Mouse (Mus musculus) kidney, postnatal 0 days (tissue): ENCODE results near the gene Rrnad1. TPM values are rescaled to one million over a fixed set of nuclear protein-coding genes. Genes with fewer than 3 reads are reported as not detected.
"Not testable (repeated sequence)": the region's sequence is repeated elsewhere in the genome, so short reads cannot be mapped to it uniquely, and the experiment has no call there.

Experiments
- ATAC-seq: fragments of 200-750 bp; cut with Nextera tagmentation; replicated peaks from 2 replicates; pipeline ENCODE4 v1.8.0; 2017; ENCODE audit warnings: low read depth, moderate number of reproducible peaks, moderate TSS enrichment, moderate library complexity; ENCODE audit not compliant: low FRiP score
- DNase-seq: peaks from one replicate; pipeline ENCODE4 v3.0.0-alpha.2; 2016; ENCODE audit warnings: low spot score
- H3K27ac ChIP-seq: fragments of 300-500 bp; sonication (generic); 2 replicates; pipeline ENCODE4 v1.5.1; 2014; ENCODE audit warnings: mild to moderate bottlenecking
- H3K27me3 ChIP-seq: fragments of 300-500 bp; sonication (generic); 2 replicates; pipeline ENCODE4 v1.6.1; 2014; ENCODE audit warnings: low read length, mixed read lengths; ENCODE audit not compliant: insufficient read depth
- H3K36me3 ChIP-seq: fragments of 300-500 bp; sonication (generic); 2 replicates; pipeline ENCODE4 v1.6.1; 2014; ENCODE audit warnings: low read length, mixed read lengths; ENCODE audit not compliant: insufficient read depth
- H3K4me1 ChIP-seq: fragments of 300-500 bp; sonication (generic); replicated peaks from 2 replicates; pipeline ENCODE4 v1.6.1; 2014; ENCODE audit warnings: antibody characterized with exemption, low read length, mixed read lengths; ENCODE audit not compliant: insufficient read depth
- H3K4me2 ChIP-seq: fragments of 300-500 bp; sonication (generic); 2 replicates; pipeline ENCODE4 v1.6.1; 2014; ENCODE audit warnings: mild to moderate bottlenecking, low read length, moderate library complexity, mixed read lengths
- H3K4me3 ChIP-seq: fragments of 300-500 bp; sonication (generic); replicated peaks from 2 replicates; pipeline ENCODE4 v1.5.1; 2014; ENCODE audit warnings: low read depth, low read length
- H3K9ac ChIP-seq: fragments of 300-500 bp; sonication (generic); 2 replicates; pipeline ENCODE4 v1.6.1; 2014; ENCODE audit warnings: low read depth, low read length
- H3K9me3 ChIP-seq: fragments of 300-500 bp; sonication (generic); replicated peaks from 2 replicates; pipeline ENCODE4 v1.6.1; 2016; ENCODE audit warnings: low read length, inconsistent platforms, mixed read lengths
- CTCF ChIP-seq: IDR thresholded peaks from 2 replicates; pipeline ENCODE4 v1.5.1; 2016; ENCODE audit warnings: antibody characterized with exemption, low read depth, mild to moderate bottlenecking, moderate library complexity
- WGBS: fragments of 180-500 bp; shearing (Covaris S2); extraction: QIAGEN DNeasy Blood & Tissue Kit; methylation state at CpG from one replicate; pipeline ENCODE4 v1.1.7; 2014; 5-methylcytosine and 5-hydroxymethylcytosine counted together
- polyA plus RNA-seq: library from polyadenylated mRNA; unstranded; fragments of >200 nt; fragmentation: Nextera tagmentation; extraction: Ambion mirVana; gene quantifications from 2 replicates; pipeline ENCODE4 v1.2.1, GENCODE M21; 2015

Gene Rrnad1
- polyA plus RNA-seq, 1 experiment from 2014 or later = 12.3 TPM

DNA sequence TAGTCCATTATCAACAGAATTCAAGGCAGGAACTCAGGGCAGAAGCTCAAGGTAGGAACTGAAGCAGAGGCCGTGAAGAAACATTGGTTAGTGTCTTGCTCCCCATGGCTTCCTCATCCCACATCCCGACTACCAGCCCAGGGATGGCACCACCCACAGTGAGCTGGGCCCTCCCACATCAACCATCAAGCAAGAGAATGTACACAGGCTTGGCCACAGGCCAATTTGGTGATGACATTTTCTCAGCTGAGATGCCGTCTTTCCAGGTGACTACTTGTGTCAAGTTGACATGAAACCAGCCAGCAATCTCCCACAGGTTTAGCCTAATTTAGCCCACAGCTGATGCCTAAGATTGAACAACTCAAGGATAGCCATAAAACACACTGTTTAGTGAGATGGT lies 31.3 kb downstream of the Rrnad1 start:
- Histone ChIP-seq H3K9ac (no peak overlapping the region), H3K4me3 (no peak overlapping the region), H3K4me1 (no peaks in the 10 kb centered on the region), H3K4me2 (no peak overlapping the region), H3K27ac (no peak overlapping the region), H3K9me3 (no peaks in the 10 kb centered on the region), H3K36me3 (no peaks in the 10 kb centered on the region), H3K27me3 (no peaks in the 10 kb centered on the region)
- no peak for TF ChIP-seq CTCF
- ATAC-seq (no peak), DNase-seq (no peak)
- WGBS = 62% methylated on average over 3 of the region's 3 CpGs

DNA sequence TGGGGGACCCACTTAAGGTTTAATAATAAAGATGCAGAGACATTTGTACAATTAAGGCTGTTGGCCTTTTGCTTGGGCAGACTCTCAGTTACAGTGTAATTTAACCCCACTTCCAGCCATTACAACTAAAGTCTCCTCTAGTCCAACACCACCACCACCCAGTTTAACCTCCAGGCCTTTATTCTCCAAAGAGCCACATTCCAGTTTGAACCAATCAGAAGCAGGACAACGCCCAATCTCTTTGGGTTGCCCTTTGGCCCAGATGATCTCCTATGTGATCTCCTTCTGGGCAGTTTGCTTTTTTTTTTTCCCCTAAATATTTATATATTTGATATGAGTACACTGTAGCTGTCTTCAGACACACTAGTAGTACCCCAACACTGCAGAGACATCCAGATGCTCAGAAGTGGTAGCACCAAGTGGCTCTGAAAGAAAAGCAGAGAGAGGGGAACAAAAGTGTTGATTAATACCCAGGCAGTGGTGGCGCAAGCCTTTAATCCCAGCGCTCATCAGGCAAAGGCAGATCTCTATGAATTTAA lies 37.1 kb downstream of the Rrnad1 start:
- Histone ChIP-seq H3K27me3 (no peaks in the 10 kb centered on the region), H3K4me3 (no peak overlapping the region), H3K9me3 (no peaks in the 10 kb centered on the region), H3K27ac (no peak overlapping the region), H3K36me3 (no peaks in the 10 kb centered on the region), H3K9ac (no peak overlapping the region), H3K4me2 (no peak overlapping the region), H3K4me1 (no peaks in the 10 kb centered on the region)
- WGBS = 74% methylated on average over 3 of the region's 3 CpGs
- no peak for ATAC-seq
- no peak for TF ChIP-seq CTCF
- DNase-seq = no peak

DNA sequence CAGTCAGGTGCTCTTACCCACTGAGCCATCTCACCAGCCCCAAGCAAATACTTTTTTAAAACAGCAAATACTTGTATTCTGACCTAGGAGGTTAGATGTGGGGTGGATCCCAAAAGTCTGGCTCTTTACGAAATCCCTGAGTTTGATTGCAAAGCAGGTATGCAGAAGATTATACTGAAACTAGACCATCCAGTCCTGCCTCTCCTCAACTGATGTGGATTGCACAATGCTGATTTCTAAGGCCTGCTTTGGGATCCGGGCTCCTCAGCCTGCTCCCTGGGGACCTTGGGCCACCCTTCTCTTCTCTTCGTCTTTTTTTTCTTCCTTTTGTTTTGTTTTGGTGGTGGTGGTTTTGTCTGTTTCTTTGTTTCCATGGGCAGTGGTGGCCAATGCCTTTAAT lies 39.0 kb downstream of the Rrnad1 start:
- no peak overlapping the region for H3K4me2 ChIP-seq
- DNase-seq = no peak
- 80% methylated on average over 3 of the region's 3 CpGs for WGBS

DNA sequence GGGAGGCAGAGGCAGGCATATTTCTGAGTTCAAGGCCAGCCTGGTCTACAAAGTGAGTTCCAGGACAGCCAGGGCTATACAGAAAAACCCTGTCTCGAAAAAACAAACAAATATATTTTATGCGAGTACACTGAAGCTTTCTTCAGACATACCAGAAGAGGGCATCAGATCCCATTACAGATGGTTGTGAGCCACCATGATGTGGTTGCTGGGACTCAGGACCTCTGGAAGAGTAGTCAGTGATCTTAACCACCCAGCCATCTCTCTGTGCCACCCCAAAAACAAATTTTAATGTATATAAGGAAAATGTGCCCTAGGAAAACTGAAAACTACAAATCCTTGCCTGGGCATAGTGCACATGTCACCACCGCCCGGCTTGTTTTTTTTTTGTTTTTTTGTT lies 43.1 kb downstream of the Rrnad1 start:
- H3K9ac ChIP-seq, H3K27ac ChIP-seq, H3K27me3 ChIP-seq, H3K4me3 ChIP-seq, H3K9me3 ChIP-seq, ATAC-seq, H3K36me3 ChIP-seq, H3K4me2 ChIP-seq, DNase-seq: not testable (repeated sequence)
- 82% methylated on average over 4 of the region's 4 CpGs for WGBS
- peak; percentile 43 for TF ChIP-seq CTCF
- H3K4me1 ChIP-seq = peaks cover 11% of the 10 kb centered on the region; the same call in 1 of the 2 replicates

More for the DNA sequence above, 39.0 kb downstream of the Rrnad1 start:
- ATAC-seq = no peak
- Histone ChIP-seq H3K9me3 (no peaks in the 10 kb centered on the region), H3K9ac (no peak overlapping the region), H3K27me3 (no peaks in the 10 kb centered on the region), H3K36me3 (no peaks in the 10 kb centered on the region), H3K27ac (no peak overlapping the region), H3K4me3 (no peak overlapping the region), H3K4me1 (no peaks in the 10 kb centered on the region)
- TF ChIP-seq CTCF = no peak

DNA sequence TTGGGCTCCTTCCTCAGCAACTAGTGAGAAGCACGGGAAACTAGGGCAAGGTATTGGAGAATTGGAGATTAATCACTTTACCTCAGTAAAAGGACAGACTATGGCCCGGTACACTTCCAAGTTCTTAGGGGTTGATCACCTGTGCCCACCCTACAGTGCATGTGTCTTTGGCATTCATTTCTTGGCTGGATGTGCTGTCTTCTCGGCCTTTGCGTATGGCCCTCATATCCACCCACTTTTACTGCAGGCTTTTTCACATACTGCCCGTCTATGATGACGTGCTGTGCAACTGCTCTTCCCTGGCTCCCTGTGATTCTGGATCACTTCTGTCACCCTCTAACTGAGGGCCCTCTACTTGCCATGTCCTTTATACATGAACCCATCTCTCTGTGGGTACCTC lies 44.1 kb downstream of the Rrnad1 start:
- DNase-seq (no peak), ATAC-seq (no peak)
- Histone ChIP-seq H3K36me3 (no peaks in the 10 kb centered on the region), H3K4me3 (no peak overlapping the region), H3K9ac (0 out of 2 replicates have a peak overlapping the region, but pooled peaks have one; percentile 23), H3K4me2 (peak overlapping the region; percentile 56), H3K27me3 (no peaks in the 10 kb centered on the region), H3K4me1 (peaks cover 11% of the 10 kb centered on the region; the same call in 1 of the 2 replicates), H3K27ac (no peak overlapping the region), H3K9me3 (no peaks in the 10 kb centered on the region)
- WGBS = 80% methylated on average over 6 of the region's 6 CpGs
- TF ChIP-seq CTCF = no peak

DNA sequence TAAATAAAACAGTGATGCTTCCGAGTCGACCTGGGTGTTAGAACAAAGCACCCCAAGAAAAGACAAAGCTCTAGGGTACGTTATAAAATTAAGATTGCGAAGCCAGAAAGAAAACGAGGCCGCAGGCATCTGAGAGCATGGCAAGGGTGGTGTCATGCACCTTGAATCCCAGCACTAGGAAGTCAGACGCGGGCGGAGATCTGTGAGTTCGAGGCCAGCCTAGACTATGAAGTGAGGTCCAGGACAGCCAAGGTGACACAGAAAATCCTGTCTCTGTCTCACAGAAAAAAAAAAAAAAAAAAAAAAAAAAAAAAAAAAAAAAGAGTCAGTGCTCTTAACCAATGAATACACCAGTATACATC lies 44.5 kb downstream of the Rrnad1 start:
- no peaks in the 10 kb centered on the region for H3K27me3 ChIP-seq
- no peaks in the 10 kb centered on the region for H3K9me3 ChIP-seq
- H3K9ac ChIP-seq = peak overlapping the region; percentile 23; the same call in 1 of the 2 replicates
- 7% methylated on average over 10 of the region's 10 CpGs for WGBS
- peaks cover 11% of the 10 kb centered on the region; the same call in 1 of the 2 replicates for H3K4me1 ChIP-seq
- TF ChIP-seq CTCF = no peak
- ATAC-seq (no peak; the same call in 1 of the 2 replicates), DNase-seq (no peak)
- H3K4me2 ChIP-seq = peak overlapping the region; percentile 56
- no peaks in the 10 kb centered on the region for H3K36me3 ChIP-seq
- peak overlapping the region; percentile 97 for H3K4me3 ChIP-seq
- H3K27ac ChIP-seq = no peak overlapping the region
